Mouse (Mus musculus): ENCODE results near the gene Suv39h1. TPM values are rescaled to one million over a fixed set of nuclear protein-coding genes. Genes with fewer than 3 reads are reported as not detected.
"Not testable (repeated sequence)": the region's sequence is repeated elsewhere in the genome, so short reads cannot be mapped to it uniquely, and the experiment has no call there.

Gene Suv39h1
- total RNA-seq, 2 experiments from 2014 or later = 20.2 to 20.3 TPM

GRCm38 (mm10) chrX:8015675-8016074, 58.9 kb downstream of the Suv39h1 start:
- H3K4me3 ChIP-seq; H3K27ac ChIP-seq; DNase-seq (ENCODE audit: low spot score in 2 of 2): not testable (repeated sequence)
- peak; percentile 30 for TF ChIP-seq CTCF (conservative IDR thresholded peaks at IDR 0.05)

GRCm38 (mm10) chrX:8013569-8014314, 60.8 kb downstream of the Suv39h1 start:
- Histone ChIP-seq H3K27ac (no peak overlapping the region), H3K4me3 (no peak overlapping the region)
- no peak for DNase-seq (ENCODE audit: low spot score in 2 of 2)
- TF ChIP-seq CTCF (conservative IDR thresholded peaks at IDR 0.05) = no peak

- Histone ChIP-seq H3K4me3 (no peak overlapping the region), H3K27ac (no peak overlapping the region)
- no peak for DNase-seq (ENCODE audit: low spot score in 2 of 2)
- TF ChIP-seq CTCF (conservative IDR thresholded peaks at IDR 0.05) = no peak
Measured at GRCm38 (mm10) chrX:8013157-8013556, 61.4 kb downstream of the Suv39h1 start.

Other genes starting within 250 kb of the Suv39h1 start
- 10 to 100 TPM; 82.6 to 83.8 TPM for gene Otud5, start 233.4 kb downstream of the Suv39h1 start, total RNA-seq (2021)
- 10 to 100 TPM; 53.0 to 54.6 TPM for gene Pim2, start 196.5 kb downstream of the Suv39h1 start, total RNA-seq (2021)
- 10 to 100 TPM; 36.0 to 40.5 TPM for gene Slc35a2, start 190.7 kb downstream of the Suv39h1 start, total RNA-seq (2021)
- 10 to 100 TPM; 83.6 to 92.9 TPM for gene Pqbp1, start 175.5 kb downstream of the Suv39h1 start, total RNA-seq (2021)
- gene Timm17b, start 175.4 kb downstream of the Suv39h1 start, total RNA-seq (2021) = 10 to 100 TPM; 21.4 to 26.3 TPM
- not detected for gene Gm10491, start 166.9 kb downstream of the Suv39h1 start, total RNA-seq (2021)
- not detected for gene Gm10490, start 165.2 kb downstream of the Suv39h1 start, total RNA-seq (2021)
- gene Pcsk1n, start 154.9 kb downstream of the Suv39h1 start, total RNA-seq (2021) = 100 to 1,000 TPM; 376 to 404 TPM
- gene Eras, start 146.2 kb downstream of the Suv39h1 start, total RNA-seq (2021) = not detected
- 10 to 100 TPM; 49.2 to 51.4 TPM for gene Hdac6, start 126.9 kb downstream of the Suv39h1 start, total RNA-seq (2021)
- gene Gata1, start 96.7 kb downstream of the Suv39h1 start, total RNA-seq (2021) = not detected
- gene Glod5, start 56.3 kb downstream of the Suv39h1 start, total RNA-seq (2021) = under 1 TPM in 1 of 2 experiments, not detected in 1; 0.59 TPM
- 1 to 10 TPM in 1 of 2 experiments, under 1 TPM in 1; 0.98 to 2.0 TPM for gene Was, start 15.7 kb upstream of the Suv39h1 start, total RNA-seq (2021)
- 100 to 1,000 TPM; 208 to 235 TPM for gene Wdr13, start 58.1 kb upstream of the Suv39h1 start, total RNA-seq (2021)
- 100 to 1,000 TPM; 111 to 133 TPM for gene Rbm3, start 71.1 kb upstream of the Suv39h1 start, total RNA-seq (2021)
- 10 to 100 TPM; 13.5 to 13.6 TPM for gene Tbc1d25, start 101.4 kb upstream of the Suv39h1 start, total RNA-seq (2021)
- 10 to 100 TPM; 28.5 to 32.5 TPM for gene Ebp, start 118.8 kb upstream of the Suv39h1 start, total RNA-seq (2021)
- 100 to 1,000 TPM; 102 to 113 TPM for gene Porcn, start 131.8 kb upstream of the Suv39h1 start, total RNA-seq (2021)
- gene Ftsj1, start 177.6 kb upstream of the Suv39h1 start, total RNA-seq (2021) = 10 to 100 TPM; 24.2 to 27.0 TPM
- 1 to 10 TPM; 5.0 to 7.6 TPM for gene Slc38a5, start 196.4 kb upstream of the Suv39h1 start, total RNA-seq (2021)